Mouse (Mus musculus) Patski (cell line): Measurements from ENCODE around the gene Hoxa9. TPM values are rescaled to one million over a fixed set of nuclear protein-coding genes. Genes with fewer than 3 reads are reported as not detected.

Source experiments
- ATAC-seq: fragments of 100-300 bp; one replicate; pipeline ENCODE4 v1.8.0; 2021
- CTCF ChIA-PET: fragments of 350-600 bp; sonication (Branson Sonifier 250); formaldehyde crosslinking; loops from one replicate; lab custom pipeline; 2022; ENCODE audit warnings: inconsistent platforms; lab: Charles Lee
- POLR2A ChIA-PET: fragments of 350-600 bp; sonication (Branson Sonifier 250); formaldehyde crosslinking; loops from one replicate; lab custom pipeline; 2022; ENCODE audit warnings: antibody characterized with exemption, inconsistent platforms; lab: Charles Lee
- DNase-seq: peaks from one replicate; pipeline ENCODE4 v3.0.0-alpha.2; 2011; ENCODE audit warnings: low read depth, low spot score
- H3K27me3 ChIP-seq: fragments of 371-371 bp; one replicate; pipeline ENCODE4 v1.5.1; 2021
- CTCF ChIP-seq: fragments of 100-300 bp; IDR thresholded peaks from one replicate; pipeline ENCODE4 v1.5.1; 2021
- in situ Hi-C: fragments of 300-500 bp; cut with MboI; formaldehyde crosslinking; loops from 3 replicates; pipeline ENCODE4 v1.11.1; 2018; ENCODE audit warnings: low pct_unique_long_range_greater_than_20kb, mixed read lengths
- polyA plus RNA-seq: library from polyadenylated mRNA; unstranded; gene quantifications from one replicate; pipeline ENCODE4 v1.2.3, GENCODE M21; 2021

Gene Hoxa9
- polyA plus RNA-seq, 1 experiment from 2014 or later, result 76.7 TPM

GRCm38 (mm10) chr6:52178918-52179665, 51.8 kb downstream of the Hoxa9 start:
- POLR2A ChIA-PET, result interaction anchor here (1.2 to 16.4 kb wide), 7 partner anchors 13 to 178 kb away, joined by 3 to 378 read pairs (median 6); partner anchors contain the start of genes Gm28308, Hoxa10, Hoxa11 and Hoxa3
- no peak for TF ChIP-seq CTCF
- H3K27me3 ChIP-seq, result no peaks in the 10 kb centered on the region
- in situ Hi-C loops, result loop anchor here (10.0 kb wide), 1 partner anchor 46 kb away; the partner anchor contains the start of gene Hoxa7
- ATAC-seq, result no peak
- CTCF ChIA-PET, result interaction anchor here (0.7 to 2.1 kb wide), 10 partner anchors 10 to 178 kb away, joined by 3 to 8 read pairs (median 3); partner anchors contain the start of gene Hoxa7
- DNase-seq, result no peak

GRCm38 (mm10) chr6:52177806-52178205, 53.1 kb downstream of the Hoxa9 start:
- no peak for DNase-seq
- in situ Hi-C loops, result loop anchor here (10.0 kb wide), 1 partner anchor 47 kb away; the partner anchor contains the start of gene Hoxa7
- H3K27me3 ChIP-seq, result no peaks in the 10 kb centered on the region
- POLR2A ChIA-PET, result interaction anchor here (0.8 to 16.4 kb wide), 7 partner anchors 14 to 68 kb away, joined by 3 to 378 read pairs (median 6); partner anchors contain the start of genes Gm28308, Hoxa1, Hoxa10 and Hoxa11
- ATAC-seq, result no peak
- CTCF ChIA-PET, result interaction anchor here (0.7 to 2.1 kb wide), 11 partner anchors 18 to 68 kb away, joined by 3 to 8 read pairs (median 5); partner anchors contain the start of genes Hoxa11, Hoxa5, Hoxa7 and Hoxa9
- TF ChIP-seq CTCF, result no peak

GRCm38 (mm10) chr6:52177061-52177735, 53.7 kb downstream of the Hoxa9 start, which contains the start of gene 5730596B20Rik:
Gene 5730596B20Rik (plus strand): TSS chr6:52177498.
- no peaks in the 10 kb centered on the region for H3K27me3 ChIP-seq
- in situ Hi-C loops, result loop anchor here (10.0 kb wide), 1 partner anchor 48 kb away; the partner anchor contains the start of gene Hoxa7
- DNase-seq, result peak; percentile 80
- ATAC-seq, result peak; percentile 62
- no peak for TF ChIP-seq CTCF
- ChIA-PET CTCF (interaction anchor here (0.8 to 1.8 kb wide), 11 partner anchors 15 to 69 kb away, joined by 3 to 6 read pairs (median 4); partner anchors contain the start of genes Hoxa11, Hoxa5 and Hoxa9), POLR2A (interaction anchor here (0.7 to 16.4 kb wide), 6 partner anchors 12 to 69 kb away, joined by 3 to 378 read pairs (median 5); partner anchors contain the start of genes Gm28308, Hoxa1, Hoxa10 and Hoxa11)

GRCm38 (mm10) chr6:52176391-52176790, 54.5 kb downstream of the Hoxa9 start:
- H3K27me3 ChIP-seq, result no peaks in the 10 kb centered on the region

GRCm38 (mm10) chr6:52175864-52176263, 55.0 kb downstream of the Hoxa9 start:
- DNase-seq (no peak), ATAC-seq (no peak)
- in situ Hi-C loops, result loop anchor here (10.0 kb wide), 1 partner anchor 49 kb away; the partner anchor contains the start of gene Hoxa7
- CTCF ChIA-PET, result interaction anchor here (1.1 to 2.2 kb wide), 4 partner anchors 9 to 59 kb away, joined by 3 to 6 read pairs (median 4); partner anchors contain the start of gene Hoxa5
- TF ChIP-seq CTCF, result no peak
- no peaks in the 10 kb centered on the region for H3K27me3 ChIP-seq
- POLR2A ChIA-PET, result interaction anchor here (1.3 to 16.4 kb wide), 3 partner anchors 13 to 49 kb away, joined by 3 to 378 read pairs (median 6); partner anchors contain the start of genes Gm28308, Hoxa10, Hoxa3 and Hoxa6

More at GRCm38 (mm10) chr6:52176391-52176790, 54.5 kb downstream of the Hoxa9 start:
- ChIA-PET CTCF (interaction anchor here (1.2 to 1.8 kb wide), 4 partner anchors 14 to 47 kb away, joined by 3 to 6 read pairs (median 5); partner anchors contain the start of gene Hoxa5), POLR2A (interaction anchor here (0.7 to 16.4 kb wide), 4 partner anchors 13 to 70 kb away, joined by 3 to 378 read pairs (median 8); partner anchors contain the start of genes Gm28308, Hoxa10, Hoxa11 and Hoxa3)
- in situ Hi-C loops, result loop anchor here (10.0 kb wide), 1 partner anchor 48 kb away; the partner anchor contains the start of gene Hoxa7
- no peak for DNase-seq
- no peak for ATAC-seq
- no peak for TF ChIP-seq CTCF

- in situ Hi-C loops, result loop anchor here (10.0 kb wide), 1 partner anchor 50 kb away; the partner anchor contains the start of gene Hoxa7
- ChIA-PET POLR2A (interaction anchor here (1.4 to 16.4 kb wide), 3 partner anchors 8 to 49 kb away, joined by 4 to 378 read pairs (median 6); partner anchors contain the start of genes Gm28308, Hoxa10, Hoxa3 and Hoxa6), CTCF (interaction anchor here (1.1 to 2.2 kb wide), 4 partner anchors 10 to 174 kb away, joined by 3 to 5 read pairs (median 4); partner anchors contain the start of genes Gm28308 and Hoxa3)
- no peak for TF ChIP-seq CTCF
- ATAC-seq (no peak), DNase-seq (no peak)
- no peaks in the 10 kb centered on the region for H3K27me3 ChIP-seq
Observed at GRCm38 (mm10) chr6:52174968-52175751, 55.7 kb downstream of the Hoxa9 start.

GRCm38 (mm10) chr6:52173648-52174047, 57.2 kb downstream of the Hoxa9 start:
- in situ Hi-C loops, result loop anchor here (10.0 kb wide), 1 partner anchor 51 kb away; the partner anchor contains the start of gene Hoxa7
- no peak for TF ChIP-seq CTCF
- H3K27me3 ChIP-seq, result no peaks in the 10 kb centered on the region
- CTCF ChIA-PET, result interaction anchor here (1.7 kb wide), 1 partner anchor 40 kb away, joined by 5 read pairs; the partner anchor contains the start of genes Gm28308 and Hoxa3
- no peak for ATAC-seq
- no peak for DNase-seq
- POLR2A ChIA-PET, result interaction anchor here (2.0 to 16.4 kb wide), 3 partner anchors 12 to 72 kb away, joined by 6 to 378 read pairs (median 8); partner anchors contain the start of genes Gm28308, Hoxa10, Hoxa11 and Hoxa3

Other genes with a start within 250 kb of the Hoxa9 start
- 83.3 TPM for gene Skap2, start 218.5 kb downstream of the Hoxa9 start, polyA plus RNA-seq
- gene Hoxa1, start 72.8 kb downstream of the Hoxa9 start, polyA plus RNA-seq, result 3.6 TPM
- 2.8 TPM for gene Hoxa2, start 66.3 kb downstream of the Hoxa9 start, polyA plus RNA-seq
- 1.6 TPM for gene 5730596B20Rik, start 53.6 kb downstream of the Hoxa9 start, polyA plus RNA-seq
- gene Hoxa4, start 39.3 kb downstream of the Hoxa9 start, polyA plus RNA-seq, result 2.5 TPM
- 21.4 TPM for gene Hoxa5, start 26.5 kb downstream of the Hoxa9 start, polyA plus RNA-seq
- 13.5 TPM for gene Hoxa6, start 22.4 kb downstream of the Hoxa9 start, polyA plus RNA-seq
- gene Hoxa3, start 17.8 kb downstream of the Hoxa9 start, polyA plus RNA-seq, result 12.3 TPM
- gene Gm28308, start 17.8 kb downstream of the Hoxa9 start, polyA plus RNA-seq, result 8.7 TPM
- gene Hoxa7, start 9.2 kb downstream of the Hoxa9 start, polyA plus RNA-seq, result 51.6 TPM
- gene Hoxa10, start 9.8 kb upstream of the Hoxa9 start, polyA plus RNA-seq, result 104 TPM
- 19.3 TPM for gene Hoxa11, start 14.7 kb upstream of the Hoxa9 start, polyA plus RNA-seq
- gene Hoxa13, start 29.8 kb upstream of the Hoxa9 start, polyA plus RNA-seq, result 12.4 TPM
- gene Evx1, start 82.4 kb upstream of the Hoxa9 start, polyA plus RNA-seq, result not detected